Mouse (Mus musculus) G1E (cell line): ENCODE data around the gene Znrd1as.

Experiments
- CTCF ChIP-seq: IDR thresholded peaks from 2 replicates; pipeline ENCODE4 v1.5.1; 2012; ENCODE audit warnings: low read depth, low read length, inconsistent platforms, mixed read lengths
- POLR2AphosphoS5 ChIP-seq: IDR thresholded peaks from 2 replicates; pipeline ENCODE4 v1.6.1; 2012; ENCODE audit warnings: low read depth, low read length, inconsistent platforms; ENCODE audit not compliant: insufficient replicate concordance
- TAL1 ChIP-seq: conservative IDR thresholded peaks from 2 replicates; pipeline ENCODE4 v1.6.1; 2012; ENCODE audit warnings: low read depth, low read length, inconsistent platforms, mixed read lengths

GRCm38 (mm10) chr17:36938056-36938455 is 20.3 kb upstream of the Znrd1as start:
- TF ChIP-seq TAL1, result no peak
- TF ChIP-seq CTCF, result no peak
- no peak for TF ChIP-seq POLR2AphosphoS5
